Mouse (Mus musculus): ENCODE results near the gene Cnbp. TPM values are rescaled to one million over a fixed set of nuclear protein-coding genes. Genes with fewer than 3 reads are reported as not detected.

Gene Cnbp
- polyA plus RNA-seq, 1 experiment from 2014 or later: 1,289 TPM

GRCm38 (mm10) chr6:87841635-87842034 lies 9.3 kb downstream of the Cnbp start:
- peaks cover 3% of the 10 kb centered on the region for H3K4me1 ChIP-seq (ENCODE audit: control insufficient read depth, insufficient read depth, low read length)
- no peak overlapping the region for H3K27ac ChIP-seq (ENCODE audit: low read depth, low read length)
- H3K36me3 ChIP-seq (ENCODE audit: control insufficient read depth, insufficient read depth, low read length): peaks cover 23% of the 10 kb centered on the region
- no peak for ATAC-seq (ENCODE audit: low FRiP score)
- H3K4me2 ChIP-seq: no peak overlapping the region
- no peak overlapping the region for H3K4me3 ChIP-seq (ENCODE audit: low read depth, low read length)
- DNase-seq (ENCODE audit: low spot score, missing footprints): peak; percentile 57
- H3K9ac ChIP-seq (ENCODE audit: low read length): no peak overlapping the region
- H3K9me3 ChIP-seq (ENCODE audit: control insufficient read depth, low read length): no peaks in the 10 kb centered on the region
- no peaks in the 10 kb centered on the region for H3K27me3 ChIP-seq (ENCODE audit: control insufficient read depth, insufficient read depth, low read length)
- 82% methylated on average over 8 of the region's 8 CpGs for WGBS

DNA sequence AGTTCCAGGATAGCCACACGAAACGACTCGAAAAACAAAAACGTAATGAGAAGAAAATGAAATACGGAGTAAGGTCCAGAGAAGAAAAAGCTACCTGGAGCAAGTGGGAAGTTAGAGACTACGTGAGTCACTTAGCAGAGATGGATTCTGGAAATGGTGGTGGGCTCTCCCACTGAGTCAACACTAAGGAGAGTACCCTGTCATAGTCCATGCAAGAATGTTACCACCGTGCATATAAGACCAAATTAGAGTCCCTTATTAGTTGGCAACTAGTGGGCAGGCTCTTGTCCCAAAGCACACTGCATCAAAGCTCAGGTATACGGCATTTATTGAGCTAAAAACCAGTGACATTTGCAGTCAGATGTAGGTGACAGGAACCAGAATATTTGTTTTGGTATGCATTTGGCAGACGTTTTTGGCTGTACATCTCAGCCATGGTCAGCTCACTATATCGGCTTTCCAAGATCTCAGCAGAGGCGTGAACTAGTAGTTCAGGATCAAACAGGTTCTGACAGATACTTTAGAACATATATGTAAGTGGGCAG lies 11.0 kb downstream of the Cnbp start:
- no peak overlapping the region for H3K9ac ChIP-seq (ENCODE audit: low read length)
- no peak overlapping the region for H3K4me2 ChIP-seq
- DNase-seq (ENCODE audit: low spot score, missing footprints): no peak
- no peak overlapping the region for H3K4me3 ChIP-seq (ENCODE audit: low read depth, low read length)
- no peak for ATAC-seq (ENCODE audit: low FRiP score)
- WGBS: 65% methylated on average over 11 of the region's 11 CpGs
- peaks cover 19% of the 10 kb centered on the region for H3K36me3 ChIP-seq (ENCODE audit: control insufficient read depth, insufficient read depth, low read length)
- H3K4me1 ChIP-seq (ENCODE audit: control insufficient read depth, insufficient read depth, low read length): peaks cover 3% of the 10 kb centered on the region
- no peak overlapping the region for H3K27ac ChIP-seq (ENCODE audit: low read depth, low read length)
- H3K27me3 ChIP-seq (ENCODE audit: control insufficient read depth, insufficient read depth, low read length): no peaks in the 10 kb centered on the region
- H3K9me3 ChIP-seq (ENCODE audit: control insufficient read depth, low read length): no peaks in the 10 kb centered on the region

DNA sequence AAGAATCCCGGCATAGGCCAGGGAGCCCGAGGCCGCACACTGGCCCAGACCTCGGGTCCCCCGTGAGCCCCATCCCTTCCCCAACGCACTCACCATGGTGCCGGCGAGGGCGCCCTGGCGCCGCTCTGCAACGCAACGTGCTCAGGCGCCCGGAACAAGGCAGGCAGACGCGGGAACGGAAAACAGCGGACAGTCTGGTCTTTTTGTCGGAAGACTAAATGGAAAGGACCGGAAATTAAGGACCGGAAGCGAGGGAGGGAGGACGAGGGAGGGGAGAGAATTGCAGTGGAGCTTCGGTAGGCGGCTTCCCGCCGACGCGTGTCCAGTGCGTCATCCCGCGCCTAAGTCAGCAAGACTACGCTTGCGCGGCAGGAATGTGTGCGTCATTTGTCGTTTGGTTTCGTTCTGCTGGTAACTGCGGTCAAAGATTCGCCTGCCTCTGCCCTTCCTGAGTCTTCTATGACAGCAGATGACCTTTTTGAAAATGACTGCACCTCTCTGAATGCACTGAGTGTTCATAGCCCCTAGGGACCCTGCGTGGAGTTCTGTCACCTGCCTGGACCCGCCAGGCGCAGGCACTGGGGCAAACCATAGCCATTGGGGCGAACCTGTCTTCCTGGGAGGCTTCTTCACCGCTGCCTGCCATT lies 12.2 kb downstream of the Cnbp start, which contains the start of gene Isy1:
TSS of gene Isy1 (minus strand) at position 248 of the 647 bp plus-strand sequence.
- ATAC-seq (ENCODE audit: low FRiP score) (peak; percentile 96), DNase-seq (ENCODE audit: low spot score, missing footprints) (peak; percentile 99)

DNA sequence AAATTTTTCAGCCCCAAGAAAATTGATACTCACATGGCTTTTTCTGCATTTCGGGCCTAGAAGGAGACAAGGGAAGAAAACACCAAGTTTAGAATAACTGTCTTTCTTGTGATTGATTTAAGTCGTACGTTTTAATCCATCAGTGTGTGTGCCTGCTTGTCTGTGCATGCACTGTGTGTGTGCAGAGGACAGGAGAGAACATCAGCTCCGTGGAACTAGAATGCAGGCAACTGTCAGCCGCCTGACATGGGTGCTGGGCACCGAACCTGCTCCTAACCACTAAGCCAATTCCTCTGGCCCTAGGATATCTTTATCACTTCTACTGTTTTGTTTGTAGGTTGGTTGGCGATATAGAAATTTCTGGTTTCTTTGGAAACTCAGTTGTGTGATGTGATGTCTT lies 15.2 kb downstream of the Cnbp start, which contains the start of gene Gm45140:
TSS of gene Gm45140 (minus strand) at position 101 of the 400 bp plus-strand sequence.
- Histone ChIP-seq H3K27me3 (ENCODE audit: control insufficient read depth, insufficient read depth, low read length) (no peaks in the 10 kb centered on the region), H3K9me3 (ENCODE audit: control insufficient read depth, low read length) (no peaks in the 10 kb centered on the region), H3K9ac (ENCODE audit: low read length) (no peak within 1 kb of the TSS), H3K27ac (ENCODE audit: low read depth, low read length) (no peak within 1 kb of the TSS), H3K4me1 (ENCODE audit: control insufficient read depth, insufficient read depth, low read length) (peaks cover 3% of the 10 kb centered on the region), H3K4me3 (ENCODE audit: low read depth, low read length) (no peak within 1 kb of the TSS), H3K4me2 (no peak within 1 kb of the TSS), H3K36me3 (ENCODE audit: control insufficient read depth, insufficient read depth, low read length) (peaks cover 6% of the 10 kb centered on the region; the same call in 1 of the 2 replicates)
- WGBS: 89% methylated on average over 7 of the region's 7 CpGs
- no peak for ATAC-seq (ENCODE audit: low FRiP score)
- DNase-seq (ENCODE audit: low spot score, missing footprints): no peak

More for the DNA sequence above, 12.2 kb downstream of the Cnbp start, which contains the start of gene Isy1:
- Histone ChIP-seq H3K27ac (ENCODE audit: low read depth, low read length) (peak within 1 kb of the TSS; percentile 90), H3K4me1 (ENCODE audit: control insufficient read depth, insufficient read depth, low read length) (peaks cover 3% of the 10 kb centered on the region), H3K9me3 (ENCODE audit: control insufficient read depth, low read length) (no peaks in the 10 kb centered on the region), H3K36me3 (ENCODE audit: control insufficient read depth, insufficient read depth, low read length) (peaks cover 13% of the 10 kb centered on the region), H3K4me3 (ENCODE audit: low read depth, low read length) (peak within 1 kb of the TSS; percentile 71), H3K4me2 (peak within 1 kb of the TSS; percentile 78), H3K9ac (ENCODE audit: low read length) (peak within 1 kb of the TSS; percentile 94), H3K27me3 (ENCODE audit: control insufficient read depth, insufficient read depth, low read length) (no peaks in the 10 kb centered on the region)
- WGBS: under 1% methylated on average over 46 of the region's 46 CpGs

- Histone ChIP-seq H3K4me2 (no peak overlapping the region), H3K4me3 (ENCODE audit: low read depth, low read length) (no peak overlapping the region), H3K36me3 (ENCODE audit: control insufficient read depth, insufficient read depth, low read length) (peaks cover 46% of the 10 kb centered on the region), H3K27ac (ENCODE audit: low read depth, low read length) (no peak overlapping the region), H3K4me1 (ENCODE audit: control insufficient read depth, insufficient read depth, low read length) (no peaks in the 10 kb centered on the region), H3K27me3 (ENCODE audit: control insufficient read depth, insufficient read depth, low read length) (no peaks in the 10 kb centered on the region), H3K9ac (ENCODE audit: low read length) (no peak overlapping the region), H3K9me3 (ENCODE audit: control insufficient read depth, low read length) (no peaks in the 10 kb centered on the region)
- DNase-seq (ENCODE audit: low spot score, missing footprints) (peak; percentile 71), ATAC-seq (ENCODE audit: low FRiP score) (no peak)
- 93% methylated on average over 2 of the region's 2 CpGs for WGBS
These were observed 30.5 kb downstream of the Cnbp start for GRCm38 (mm10) chr6:87820366-87820765.

GRCm38 (mm10) chr6:87814486-87814885 lies 36.4 kb downstream of the Cnbp start:
- no peak overlapping the region for H3K4me3 ChIP-seq (ENCODE audit: low read depth, low read length)
- peaks cover 14% of the 10 kb centered on the region for H3K36me3 ChIP-seq (ENCODE audit: control insufficient read depth, insufficient read depth, low read length)
- H3K27me3 ChIP-seq (ENCODE audit: control insufficient read depth, insufficient read depth, low read length): no peaks in the 10 kb centered on the region
- H3K27ac ChIP-seq (ENCODE audit: low read depth, low read length): no peak overlapping the region
- H3K4me2 ChIP-seq: no peak overlapping the region
- no peak for ATAC-seq (ENCODE audit: low FRiP score)
- H3K9me3 ChIP-seq (ENCODE audit: control insufficient read depth, low read length): no peaks in the 10 kb centered on the region
- peak; percentile 56 for DNase-seq (ENCODE audit: low spot score, missing footprints)
- 93% methylated on average over 5 of the region's 5 CpGs for WGBS
- H3K4me1 ChIP-seq (ENCODE audit: control insufficient read depth, insufficient read depth, low read length): peaks cover 8% of the 10 kb centered on the region
- H3K9ac ChIP-seq (ENCODE audit: low read length): no peak overlapping the region

DNA sequence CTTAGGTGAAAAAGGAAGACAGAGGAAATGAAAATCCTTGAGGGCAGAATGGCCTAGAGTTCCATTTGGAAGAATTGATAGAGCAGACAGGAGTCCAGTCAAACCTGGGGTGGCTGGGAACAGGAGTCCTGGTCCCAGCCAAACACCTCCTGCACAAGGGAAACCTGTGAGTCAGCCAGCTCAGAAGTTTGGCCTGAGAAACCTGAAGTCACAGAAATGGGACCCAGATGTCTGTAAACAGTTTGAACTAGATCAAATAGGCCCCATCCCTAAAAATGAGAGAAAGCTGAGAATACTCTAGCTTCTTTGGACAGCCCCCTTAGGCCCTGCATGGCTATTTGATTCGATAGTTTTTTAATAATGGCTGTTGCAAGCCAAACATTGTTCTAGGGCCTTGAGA lies 38.2 kb downstream of the Cnbp start:
- H3K4me2 ChIP-seq: peak overlapping the region; percentile 95
- peaks cover 4% of the 10 kb centered on the region for H3K36me3 ChIP-seq (ENCODE audit: control insufficient read depth, insufficient read depth, low read length)
- no peaks in the 10 kb centered on the region for H3K9me3 ChIP-seq (ENCODE audit: control insufficient read depth, low read length)
- peak overlapping the region; percentile 63 for H3K4me3 ChIP-seq (ENCODE audit: low read depth, low read length)
- no peak for ATAC-seq (ENCODE audit: low FRiP score)
- peaks cover 8% of the 10 kb centered on the region for H3K4me1 ChIP-seq (ENCODE audit: control insufficient read depth, insufficient read depth, low read length)
- no peaks in the 10 kb centered on the region for H3K27me3 ChIP-seq (ENCODE audit: control insufficient read depth, insufficient read depth, low read length)
- 96% methylated on average over 1 of the region's 1 CpGs for WGBS
- peak; percentile 81 for DNase-seq (ENCODE audit: low spot score, missing footprints)
- H3K9ac ChIP-seq (ENCODE audit: low read length): no peak overlapping the region; the same call in 1 of the 2 replicates
- H3K27ac ChIP-seq (ENCODE audit: low read depth, low read length): no peak overlapping the region

GRCm38 (mm10) chr6:87811675-87812338 lies 39.1 kb downstream of the Cnbp start, which contains the start of gene Rab43:
TSS of gene Rab43 (minus strand) at chr6:87812164.
- Histone ChIP-seq H3K27ac (ENCODE audit: low read depth, low read length) (no peak within 1 kb of the TSS; the same call in 1 of the 2 replicates), H3K9me3 (ENCODE audit: control insufficient read depth, low read length) (no peaks in the 10 kb centered on the region), H3K4me2 (peak within 1 kb of the TSS; percentile 95), H3K4me1 (ENCODE audit: control insufficient read depth, insufficient read depth, low read length) (peaks cover 8% of the 10 kb centered on the region), H3K27me3 (ENCODE audit: control insufficient read depth, insufficient read depth, low read length) (no peaks in the 10 kb centered on the region), H3K9ac (ENCODE audit: low read length) (peak within 1 kb of the TSS; percentile 77), H3K4me3 (ENCODE audit: low read depth, low read length) (peak within 1 kb of the TSS; percentile 63), H3K36me3 (ENCODE audit: control insufficient read depth, insufficient read depth, low read length) (no peaks in the 10 kb centered on the region)
- ATAC-seq (ENCODE audit: low FRiP score): peak; percentile 96
- peak; percentile 99 for DNase-seq (ENCODE audit: low spot score, missing footprints)
- WGBS: under 1% methylated on average over 52 of the region's 56 CpGs

All from midbrain, embryonic 11.5 days (tissue).